Mouse (Mus musculus): ENCODE measurements around the gene Dlg2.

DNA sequence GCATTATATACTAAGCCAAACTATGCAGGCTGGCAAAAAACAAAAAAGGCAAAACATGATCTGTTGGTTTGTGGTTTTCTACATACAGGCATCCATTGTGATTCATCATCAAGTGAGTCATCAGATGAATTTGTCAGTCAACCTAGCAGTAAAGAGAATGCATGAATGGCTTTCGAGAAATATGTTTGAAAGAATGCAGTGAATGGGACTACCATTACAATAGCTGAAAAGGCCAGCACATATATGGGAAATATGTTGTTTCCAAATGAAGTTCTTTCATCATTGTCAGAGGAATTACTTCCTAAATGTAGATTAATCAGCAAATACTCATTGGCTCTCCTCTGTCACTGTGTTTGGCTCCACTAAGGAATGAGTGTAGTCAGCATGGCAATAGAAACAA is 677.6 kb downstream of the Dlg2 start:
- TF ChIP-seq CTCF (IDR thresholded peaks at IDR 0.05; ENCODE audit: borderline replicate concordance, extremely low read depth, insufficient read depth, insufficient read length) = no peak
- TF ChIP-seq POLR2A (IDR thresholded peaks at IDR 0.05; ENCODE audit: borderline replicate concordance, extremely low read depth, insufficient read depth, insufficient read length, poor library complexity, severe bottlenecking) = no peak

Data from brain, embryonic 14.5 days (tissue).